Mouse (Mus musculus) megakaryocyte, adult 5-6 weeks (primary cell): ENCODE results near the gene Sdk1. TPM values are rescaled to one million over a fixed set of nuclear protein-coding genes. Genes with fewer than 3 reads are reported as not detected.
"Not testable (repeated sequence)": the region's sequence is repeated elsewhere in the genome, so short reads cannot be mapped to it uniquely, and the experiment has no call there.

Experiments used
- ATAC-seq: 2 replicates; pipeline ENCODE4 v1.8.0; 2016; ENCODE audit warnings: mild to moderate bottlenecking, inconsistent platforms; ENCODE audit not compliant: poor library complexity, severe bottlenecking
- total RNA-seq, 2 experiments: library from RNA; stranded (forward) in 1 of 2; stranded (reverse) in 1 of 2; fragments of 153-499, 151-499 nt in 1 of 2; fragments of 221-1000, 200-1000 nt in 1 of 2; gene quantifications; 2 replicates each; pipeline versions ENCODE4 v1.2.3 to v1.2.4; 2015 to 2017

Sdk1 gene
- total RNA-seq, 2 experiments from 2014 or later = 0.16 TPM; not detected in 1

DNA sequence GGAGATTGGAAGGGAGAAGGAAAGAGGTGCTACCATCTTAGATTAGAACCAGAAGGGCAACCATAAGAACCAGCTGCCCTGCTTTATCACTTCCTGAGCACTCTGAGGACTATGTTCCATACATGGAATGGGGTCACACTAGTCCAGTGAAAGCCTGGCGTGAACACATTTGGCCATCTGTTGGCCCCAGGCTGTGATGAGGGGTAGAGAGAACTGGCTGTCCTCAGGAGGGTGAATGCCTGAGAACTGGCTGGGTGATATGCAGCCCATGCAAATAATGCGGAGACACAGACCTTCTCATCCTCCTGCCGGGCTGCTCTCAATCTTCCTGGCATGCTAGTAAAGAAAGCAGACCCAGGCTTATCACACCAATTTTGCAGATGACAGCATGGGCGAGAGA, 384.1 kb downstream of the Sdk1 start:
- ATAC-seq = no peak

DNA sequence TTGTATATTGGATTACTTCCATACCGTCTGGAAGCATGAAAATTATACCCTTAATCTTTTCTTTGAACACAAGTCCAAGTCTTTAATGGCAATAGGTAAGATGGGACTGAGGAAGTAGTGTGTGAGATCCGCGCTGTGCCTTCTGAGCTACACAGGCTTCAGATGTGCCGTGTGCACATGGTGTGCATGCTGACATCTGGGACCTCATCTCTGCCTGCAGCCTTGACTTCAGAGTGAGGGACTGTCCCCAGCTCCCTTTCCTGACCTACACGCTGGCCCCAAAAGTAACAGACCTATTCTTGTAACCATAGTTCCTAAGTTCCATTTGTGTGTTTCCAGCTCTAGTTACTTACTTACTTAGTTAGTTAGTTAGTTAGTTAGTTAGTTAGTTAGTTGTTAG, 390.4 kb downstream of the Sdk1 start:
- ATAC-seq = no peak

DNA sequence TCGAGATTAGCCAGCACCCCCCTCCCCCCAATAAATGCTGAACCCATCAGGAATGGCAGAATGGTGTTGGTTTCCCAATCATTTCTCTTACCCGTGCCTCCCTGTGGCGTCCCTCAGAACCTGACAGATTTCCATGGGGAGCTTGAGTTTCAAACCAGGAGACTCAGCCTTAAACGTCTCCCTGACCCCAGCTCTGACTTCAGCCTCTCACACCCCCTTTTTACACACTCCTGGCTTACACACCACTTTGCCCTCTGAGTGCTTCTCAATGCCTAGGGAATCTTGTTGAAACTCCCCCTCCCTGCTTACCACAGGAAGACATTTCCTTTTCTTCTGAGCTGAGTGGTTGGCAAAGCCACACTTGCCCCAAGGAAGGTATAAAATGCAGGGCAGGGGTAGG, 392.0 kb downstream of the Sdk1 start:
- ATAC-seq = no peak

DNA sequence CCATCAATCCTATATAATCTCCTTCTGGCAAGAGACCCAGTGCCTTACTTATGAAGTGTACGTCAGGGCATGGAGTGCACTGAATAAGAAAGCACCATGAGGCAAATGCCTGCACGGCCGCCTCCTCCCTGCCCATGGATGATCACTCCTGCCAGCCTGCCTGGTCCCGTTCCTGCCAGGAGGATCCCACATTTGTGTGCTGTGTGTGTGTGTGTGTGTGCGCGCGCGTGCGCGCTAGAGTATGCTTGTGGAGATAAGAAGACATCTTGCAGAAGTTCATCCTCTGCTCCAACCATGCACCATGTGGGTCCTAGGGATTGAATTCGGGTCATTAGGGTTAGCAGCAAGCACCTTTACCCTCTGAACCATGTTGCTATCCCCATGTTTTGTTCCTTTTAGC, 395.1 kb downstream of the Sdk1 start:
- ATAC-seq = no peak

DNA sequence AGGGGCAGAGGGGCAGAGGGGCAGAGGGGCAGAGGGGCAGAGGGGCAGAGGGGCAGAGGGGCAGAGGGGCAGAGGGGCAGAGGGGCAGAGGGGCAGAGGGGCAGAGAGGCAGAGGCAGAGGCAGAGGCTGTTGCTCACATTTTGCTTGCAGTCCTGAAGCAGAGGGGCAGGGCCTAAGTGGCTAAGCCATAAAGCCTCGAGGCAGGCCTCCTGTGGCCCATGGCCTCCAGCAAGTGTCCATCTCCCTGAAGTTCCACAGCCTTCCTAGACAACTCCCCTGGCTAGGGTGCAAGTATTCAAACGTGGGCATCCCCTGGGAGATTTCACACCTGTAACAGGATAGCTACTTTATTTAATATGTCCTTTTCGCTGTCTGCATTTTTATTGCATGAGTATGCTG, 395.8 kb downstream of the Sdk1 start:
- not testable (repeated sequence) for ATAC-seq

DNA sequence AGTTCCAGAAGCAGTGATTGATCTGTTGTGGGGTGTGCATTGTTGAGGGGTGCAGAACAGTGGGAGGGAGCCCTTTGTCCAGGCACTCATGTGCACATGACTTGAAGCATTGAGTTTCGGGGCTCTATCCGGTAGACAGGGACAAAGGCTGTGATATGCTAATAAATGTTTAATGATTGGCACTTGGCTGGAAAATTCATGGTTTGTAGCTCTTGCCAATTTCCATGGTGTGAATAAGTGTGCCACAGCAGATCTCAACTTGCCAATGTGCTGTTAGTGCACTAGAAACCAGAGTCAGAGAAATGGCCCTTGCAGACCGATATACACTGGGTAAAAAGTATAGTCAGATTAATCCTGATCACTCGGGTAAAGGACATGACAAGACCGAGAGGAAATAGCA, 404.4 kb downstream of the Sdk1 start:
- ATAC-seq = no peak

DNA sequence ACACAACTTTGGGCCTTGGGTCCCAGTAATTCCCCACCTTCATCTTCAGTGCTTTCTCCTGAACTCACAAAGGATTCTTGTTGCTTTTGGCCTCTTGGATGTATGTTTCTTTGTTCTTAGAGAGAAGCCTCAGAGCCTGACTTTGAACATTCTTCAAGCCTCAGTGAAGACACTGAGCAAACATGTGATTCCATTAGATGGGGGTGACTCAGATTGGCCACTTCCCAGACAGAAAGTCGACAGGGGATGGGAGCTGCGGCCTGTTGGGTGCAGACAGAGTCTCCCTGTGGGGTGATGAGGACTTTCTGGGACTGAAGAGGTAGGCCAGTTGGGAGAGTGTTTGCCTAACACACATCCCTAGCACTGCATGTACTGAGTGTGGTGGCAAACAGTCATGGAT, 405.3 kb downstream of the Sdk1 start:
- ATAC-seq = no peak

DNA sequence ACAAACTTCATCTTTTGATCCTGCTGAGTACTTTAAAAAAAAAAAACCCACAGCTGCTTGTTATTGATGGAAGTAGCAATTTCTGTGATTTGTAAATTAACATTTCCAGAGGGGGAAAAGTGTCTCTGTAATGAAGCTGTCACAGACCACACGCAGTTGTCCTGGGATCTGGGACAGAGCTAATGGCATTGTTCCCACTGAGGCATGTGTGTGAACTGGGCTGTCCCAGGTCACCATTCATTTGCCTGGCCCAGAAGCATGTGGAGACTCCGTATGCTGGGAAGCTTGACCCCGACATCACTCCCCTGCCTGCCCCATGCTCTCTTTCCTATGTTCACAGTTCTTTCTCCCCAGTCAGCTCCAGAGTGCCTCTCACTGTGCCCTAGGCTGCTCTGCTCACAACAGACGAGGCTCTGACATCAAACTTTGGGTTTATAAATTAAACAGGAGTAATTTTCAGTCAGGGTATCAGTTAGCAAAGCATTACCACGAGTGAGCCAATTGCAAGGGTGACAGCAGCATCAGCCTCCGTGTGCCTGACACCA, 408.6 kb downstream of the Sdk1 start:
- ATAC-seq = no peak

DNA sequence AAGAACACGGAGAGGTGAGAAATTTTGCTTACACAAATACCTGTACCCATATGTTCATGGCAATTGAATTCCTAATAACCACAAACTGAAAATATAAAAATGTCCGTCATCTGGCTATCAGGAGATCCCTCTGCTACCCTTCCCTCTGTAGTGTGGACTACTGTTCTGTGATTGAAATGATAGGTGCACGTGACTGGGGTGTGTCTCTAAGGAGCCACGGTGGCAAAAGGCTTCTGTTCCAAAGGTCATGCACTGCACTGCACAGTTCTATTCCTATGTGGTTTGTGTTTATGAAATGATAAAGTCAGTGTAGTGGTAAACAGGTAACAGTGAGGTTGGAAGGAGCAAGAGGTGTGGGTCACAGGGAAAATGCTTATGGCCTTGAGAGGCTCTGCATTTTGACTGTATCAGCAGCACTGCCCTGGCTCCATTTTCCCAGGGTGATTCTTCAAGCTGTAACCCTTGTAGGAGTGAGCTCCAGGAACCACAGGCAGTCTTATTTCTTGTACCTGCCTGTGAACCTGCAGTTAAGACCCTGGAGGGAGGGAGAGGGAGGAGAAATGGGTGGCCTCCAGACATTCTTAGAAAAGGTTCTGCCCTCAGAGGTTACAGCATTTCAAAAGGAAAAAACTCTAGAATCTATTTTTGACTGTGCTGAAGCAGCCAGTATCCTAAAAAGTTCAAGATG, 410.5 kb downstream of the Sdk1 start:
- ATAC-seq = no peak

DNA sequence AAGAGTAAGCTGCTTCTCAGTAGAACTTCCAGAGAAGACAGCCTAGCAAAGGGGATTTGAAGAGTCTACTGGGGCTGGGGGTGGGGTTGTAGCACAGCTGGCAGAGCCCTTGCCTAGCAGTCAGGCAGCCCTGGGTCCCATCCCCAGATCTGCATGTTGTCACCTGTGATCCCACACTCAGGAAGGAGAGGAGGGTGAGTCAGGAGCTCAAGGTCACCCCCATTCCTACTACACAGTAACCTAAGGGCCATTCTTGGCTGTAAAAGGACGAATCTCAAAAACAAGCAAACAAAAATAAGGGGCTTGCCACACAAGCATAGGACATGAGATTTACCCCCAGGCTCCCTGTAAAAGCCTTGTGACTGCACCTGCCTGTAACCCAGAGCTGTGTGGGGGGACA, 435.1 kb downstream of the Sdk1 start:
- no peak for ATAC-seq

DNA sequence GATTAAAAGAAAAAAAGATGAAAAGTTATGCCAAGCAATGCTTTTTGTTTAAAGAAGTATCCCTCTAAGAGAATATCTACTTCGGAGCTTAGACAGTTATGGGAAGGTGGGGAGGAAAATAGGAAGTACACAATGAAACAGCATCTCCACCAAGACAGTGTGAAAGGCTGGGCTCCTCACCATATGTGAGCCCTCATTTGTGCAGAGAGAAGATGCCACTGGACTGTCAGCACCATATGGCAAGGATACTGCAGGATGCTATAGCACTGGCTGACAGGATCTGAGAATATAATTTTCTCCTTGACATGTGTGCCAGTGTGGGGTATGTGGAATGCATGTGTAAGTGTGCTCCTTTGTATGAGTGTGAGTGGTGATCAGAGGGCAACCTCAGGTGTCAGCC, 435.7 kb downstream of the Sdk1 start:
- no peak for ATAC-seq

DNA sequence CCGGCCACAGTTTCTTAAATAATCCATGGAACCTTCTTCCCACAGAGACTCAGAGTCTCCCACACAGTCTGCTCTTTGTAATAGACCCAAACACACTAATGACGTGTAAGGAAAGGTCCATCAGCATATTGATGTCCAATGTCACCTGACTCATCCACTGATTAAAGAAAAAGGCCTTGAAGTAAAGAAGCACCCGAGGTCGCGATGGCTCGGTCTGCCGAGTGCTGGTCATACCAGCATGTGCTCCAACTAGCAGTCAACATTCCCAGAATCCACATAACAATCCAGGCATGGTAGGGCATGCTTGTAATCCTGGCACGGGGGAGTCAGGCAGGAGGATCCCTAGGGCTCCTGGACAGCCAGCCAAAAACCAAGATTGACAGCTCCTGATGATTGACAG, 436.6 kb downstream of the Sdk1 start:
- no peak for ATAC-seq

DNA sequence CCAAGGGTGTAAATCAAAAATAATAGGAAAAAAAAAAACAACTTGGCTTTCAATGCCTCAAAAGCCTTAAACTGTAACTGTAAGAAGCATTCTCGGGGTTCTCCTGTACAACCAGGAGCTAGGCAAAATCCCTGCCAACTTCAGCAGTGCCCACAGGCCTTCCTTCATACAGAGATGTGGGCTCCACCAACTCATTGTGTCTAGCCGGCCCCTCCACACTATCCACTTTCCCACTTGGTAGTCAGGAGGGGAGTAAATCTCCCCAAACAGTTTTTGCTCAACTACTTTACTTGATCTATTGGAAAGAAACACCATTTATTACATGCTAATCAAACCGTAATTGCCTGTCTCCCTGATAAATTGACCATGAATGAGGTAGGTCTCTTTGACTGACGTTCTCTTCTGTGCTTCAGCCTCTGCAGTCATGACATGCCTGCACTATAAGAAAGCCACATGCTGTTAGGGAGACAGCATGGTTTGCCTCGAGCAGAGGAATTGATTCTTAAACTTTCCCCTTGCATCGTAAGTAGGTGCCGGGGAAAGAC, 445.7 kb downstream of the Sdk1 start:
- ATAC-seq = no peak

DNA sequence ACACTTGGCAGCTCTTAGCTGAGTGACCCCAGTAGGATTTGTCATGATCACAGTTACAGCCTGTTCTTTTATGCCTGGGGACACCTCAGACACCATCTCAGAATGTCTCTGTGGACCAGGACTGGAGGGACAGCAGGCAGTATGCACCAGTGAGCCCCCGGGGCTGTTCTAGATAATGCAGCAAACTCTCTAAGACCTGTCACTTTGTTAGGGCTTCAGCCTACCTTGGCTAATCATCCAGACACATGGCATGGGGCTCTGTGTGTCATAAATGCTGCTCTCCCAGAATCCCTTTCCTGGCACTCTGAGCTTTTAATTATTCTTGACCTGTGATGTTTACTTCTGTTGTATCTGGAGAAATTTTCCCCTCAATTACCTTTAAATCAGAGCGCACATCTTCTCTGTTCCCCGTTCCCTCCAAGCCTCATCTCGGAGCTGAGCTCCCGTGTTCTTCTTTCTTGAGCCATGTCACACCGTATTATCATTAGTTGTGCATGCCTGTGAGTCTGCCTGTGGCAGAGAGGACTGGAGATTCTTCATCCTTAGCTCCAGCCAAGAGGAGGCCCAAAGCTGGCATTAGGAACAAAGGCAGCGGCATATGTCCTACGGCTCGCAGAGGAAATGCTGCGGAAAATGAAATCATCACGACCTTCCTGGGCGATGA, 448.3 kb downstream of the Sdk1 start:
- no peak for ATAC-seq

DNA sequence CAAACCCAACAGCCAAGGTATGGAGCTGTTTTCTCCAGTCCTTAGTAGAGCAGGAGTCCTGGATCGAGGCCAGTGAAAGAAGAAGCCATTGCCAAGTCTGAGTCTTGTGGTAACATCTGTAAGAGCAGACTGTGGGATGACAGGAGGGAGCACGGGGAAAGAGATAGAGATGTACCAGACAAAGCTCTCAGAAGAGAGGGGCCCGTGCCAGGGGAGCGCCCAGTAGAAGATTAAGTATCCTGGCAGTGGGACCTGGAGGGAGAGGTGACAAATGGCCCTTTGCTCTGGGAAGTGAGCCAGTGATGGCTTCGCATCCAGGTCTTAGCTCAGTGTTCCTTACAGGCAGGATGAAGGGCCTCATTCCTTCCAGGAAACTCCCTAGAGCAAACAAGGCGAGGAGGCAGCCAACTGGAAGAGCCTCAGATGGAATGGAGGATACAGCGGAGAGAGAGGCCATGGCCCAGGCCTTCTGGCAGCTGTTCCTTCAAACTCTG, 450.2 kb downstream of the Sdk1 start:
- no peak for ATAC-seq

DNA sequence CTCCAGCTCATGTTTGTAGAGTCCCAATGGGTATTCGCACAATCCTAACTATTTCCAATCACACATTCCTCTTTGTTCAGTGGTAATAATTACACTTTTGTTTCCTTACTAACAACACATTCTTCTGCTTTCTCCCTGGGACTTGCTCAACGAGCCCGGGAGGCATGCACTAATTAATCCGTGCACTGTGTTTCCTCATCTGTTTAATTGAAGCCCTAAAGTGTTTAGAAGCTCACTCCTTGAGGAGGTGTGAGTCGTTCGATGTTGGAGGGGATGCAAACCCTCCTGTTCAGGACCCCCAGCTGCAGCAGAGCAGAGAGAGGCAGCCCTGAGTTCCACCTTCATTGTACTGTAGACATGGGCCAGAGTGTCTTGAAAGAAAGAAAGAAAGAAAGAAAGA, 452.4 kb downstream of the Sdk1 start:
- no peak for ATAC-seq

DNA sequence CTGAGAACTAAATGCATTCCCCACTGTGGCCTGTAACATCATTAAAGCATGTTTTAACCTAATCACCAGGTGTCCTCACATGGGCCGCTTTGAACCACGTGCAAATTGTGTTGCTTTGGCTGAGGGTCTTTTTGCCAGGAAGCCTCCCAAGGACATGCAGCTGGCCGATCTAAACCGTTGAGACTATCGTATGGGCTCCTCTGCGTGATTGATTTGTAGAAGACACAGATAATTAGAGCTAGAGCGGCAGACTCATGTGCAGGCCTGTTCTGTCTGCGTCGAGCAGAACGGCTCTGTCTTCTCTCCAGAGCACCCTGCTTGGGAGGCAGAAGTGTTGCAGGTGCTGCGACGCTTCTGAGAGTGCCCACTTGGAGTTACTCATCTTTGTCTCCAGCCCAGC, 453.6 kb downstream of the Sdk1 start:
- no peak for ATAC-seq

DNA sequence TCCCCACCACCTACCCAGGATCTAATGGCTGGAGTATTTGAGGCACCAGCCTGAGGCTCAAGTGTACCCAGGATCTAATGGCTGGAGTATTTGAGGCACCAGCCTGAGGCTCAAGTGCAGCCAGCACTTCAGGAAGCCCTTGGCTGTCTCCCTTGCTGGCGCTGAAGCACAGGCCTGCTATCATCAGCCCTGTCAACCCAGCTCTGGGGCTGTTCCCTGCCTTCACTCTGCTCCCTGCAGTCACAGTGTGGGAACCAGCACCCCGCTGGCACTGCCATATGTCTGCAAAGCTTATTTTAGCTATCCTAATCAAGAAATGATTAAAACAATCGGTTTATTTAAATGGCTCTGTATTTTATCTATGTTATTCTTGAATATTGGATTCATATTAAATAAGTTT, 457.1 kb downstream of the Sdk1 start:
- ATAC-seq = no peak

DNA sequence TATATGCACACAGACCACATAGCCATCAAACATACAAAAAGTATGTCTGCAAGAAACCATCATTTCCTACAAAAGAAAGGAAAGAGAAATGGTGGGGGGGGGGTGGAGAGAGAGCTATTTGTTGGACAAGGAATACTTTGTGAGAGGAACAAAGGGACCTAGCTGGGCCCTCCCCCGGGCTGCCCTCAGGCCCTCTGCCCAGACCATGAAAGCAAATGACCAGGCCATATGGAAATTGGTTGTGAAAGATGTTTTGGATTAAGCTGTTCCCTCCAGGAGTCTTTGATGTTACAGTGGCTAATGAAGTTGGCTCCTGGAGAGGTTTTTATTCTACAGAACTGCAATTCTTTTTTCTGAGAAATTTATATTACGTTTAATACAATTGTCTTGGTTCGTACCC, 479.5 kb downstream of the Sdk1 start:
- no peak for ATAC-seq

DNA sequence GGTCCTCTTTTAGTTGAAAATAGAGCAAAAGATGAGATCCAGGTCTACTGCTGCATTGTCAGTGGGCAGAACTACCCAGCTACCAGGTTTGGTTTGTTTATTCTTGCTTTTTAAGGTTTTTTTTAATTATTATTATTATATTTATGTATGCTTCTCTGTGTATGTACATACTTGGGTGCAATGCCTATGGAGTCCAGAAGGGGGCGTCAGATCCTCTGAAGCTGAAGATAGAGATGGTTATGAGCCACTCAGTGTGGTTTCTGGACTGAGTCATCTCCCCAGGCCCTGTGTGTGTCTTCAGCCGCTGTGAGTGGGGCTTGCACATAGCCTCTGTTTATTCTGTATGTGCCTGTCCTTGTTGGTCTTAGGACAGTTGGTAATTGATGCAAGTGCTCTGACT, 486.7 kb downstream of the Sdk1 start:
- ATAC-seq = no peak

DNA sequence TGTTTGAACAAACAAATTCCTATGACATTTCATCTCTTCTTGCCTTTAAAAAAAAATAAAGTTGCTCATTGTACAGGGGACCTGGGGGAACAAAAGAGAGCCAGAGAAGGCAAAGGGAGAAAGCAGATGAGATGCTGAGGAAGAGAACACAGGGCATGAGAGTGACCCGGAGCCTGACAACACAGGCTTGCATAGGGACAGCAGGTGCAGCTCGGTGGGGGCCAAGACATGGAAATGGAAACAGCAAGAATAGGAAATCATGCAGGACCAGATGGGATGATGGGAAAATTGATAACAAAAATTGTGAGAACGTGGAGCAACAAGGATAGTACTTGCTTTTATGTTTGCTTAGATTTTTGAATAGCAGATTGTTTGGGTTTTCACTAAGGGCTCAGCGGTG, 488.7 kb downstream of the Sdk1 start:
- ATAC-seq = no peak

DNA sequence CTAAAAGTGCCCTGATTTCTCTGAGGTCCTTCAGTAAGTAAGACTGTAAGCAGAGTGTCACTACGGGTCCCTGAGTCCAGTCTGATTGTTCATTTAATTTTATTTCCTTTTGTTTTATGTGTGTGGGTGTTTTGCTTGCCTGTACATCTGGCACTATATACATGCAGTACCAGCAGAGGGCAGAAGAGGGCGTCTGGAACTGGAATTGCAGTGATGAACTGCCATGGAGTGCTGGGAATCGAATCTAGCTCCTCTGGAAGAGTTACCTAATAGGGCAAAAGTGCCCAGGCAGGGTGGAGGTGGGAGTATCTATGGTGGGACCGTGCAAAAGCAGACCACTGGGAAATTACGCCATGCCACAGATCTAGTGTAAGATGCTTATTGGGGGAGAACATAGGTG, 497.4 kb downstream of the Sdk1 start:
- no peak for ATAC-seq
